Mouse (Mus musculus): ENCODE results near the gene Ccdc125. TPM values are rescaled to one million over a fixed set of nuclear protein-coding genes. Genes with fewer than 3 reads are reported as not detected.
A peak's percentile ranks its signal among the peaks of the same experiment; 100 is the strongest.

Ccdc125 gene
- polyA plus RNA-seq, 1 experiment: 0.47 TPM

- H3K9me3 ChIP-seq: no peaks in the 10 kb centered on the region
- no peak overlapping the region for H3K4me3 ChIP-seq (replicated peaks)
- H3K27me3 ChIP-seq (replicated peaks): no peaks in the 10 kb centered on the region
- peaks cover 44% of the 10 kb centered on the region for H3K36me3 ChIP-seq (replicated peaks; ENCODE audit: low read length)
- peaks cover 5% of the 10 kb centered on the region for H3K4me1 ChIP-seq
- TF ChIP-seq FLI1 (IDR thresholded peaks at IDR 0.05; ENCODE audit: low read length) (no peak), GATA1 (IDR thresholded peaks at IDR 0.05; ENCODE audit: borderline replicate concordance, low read length) (no peak)
Measured at GRCm38 (mm10) chr13:100659864-100660456, 9.6 kb upstream of the Ccdc125 start.

- Histone ChIP-seq H3K4me3 (replicated peaks) (peak overlapping the region; percentile 95), H3K4me1 (peaks cover 18% of the 10 kb centered on the region), H3K9me3 (peaks cover 4% of the 10 kb centered on the region; the same call in 1 of the 2 replicates), H3K27me3 (replicated peaks) (peaks cover 5% of the 10 kb centered on the region), H3K36me3 (replicated peaks; ENCODE audit: low read length) (peaks cover 23% of the 10 kb centered on the region)
- no peak for TF ChIP-seq GATA1 (IDR thresholded peaks at IDR 0.05; ENCODE audit: borderline replicate concordance, low read length)
- no peak for TF ChIP-seq FLI1 (IDR thresholded peaks at IDR 0.05; ENCODE audit: low read length)
Measured at GRCm38 (mm10) chr13:100670181-100670741, 744 bp downstream of the Ccdc125 start.

- Histone ChIP-seq H3K4me3 (replicated peaks) (peak overlapping the region; percentile 62), H3K27me3 (replicated peaks) (no peaks in the 10 kb centered on the region), H3K36me3 (replicated peaks; ENCODE audit: low read length) (peaks cover 4% of the 10 kb centered on the region), H3K4me1 (peaks cover 12% of the 10 kb centered on the region), H3K9me3 (peaks cover 4% of the 10 kb centered on the region; the same call in 1 of the 2 replicates)
- TF ChIP-seq FLI1 (IDR thresholded peaks at IDR 0.05; ENCODE audit: low read length) (no peak), GATA1 (IDR thresholded peaks at IDR 0.05; ENCODE audit: borderline replicate concordance, low read length) (no peak)
Measured at GRCm38 (mm10) chr13:100675936-100676635, 6.6 kb downstream of the Ccdc125 start.

- H3K36me3 ChIP-seq (replicated peaks; ENCODE audit: low read length): no peaks in the 10 kb centered on the region
- no peaks in the 10 kb centered on the region for H3K9me3 ChIP-seq
- no peak overlapping the region for H3K4me3 ChIP-seq (replicated peaks)
- no peaks in the 10 kb centered on the region for H3K27me3 ChIP-seq (replicated peaks)
- H3K4me1 ChIP-seq: peaks cover 8% of the 10 kb centered on the region
- no peak for TF ChIP-seq GATA1 (IDR thresholded peaks at IDR 0.05; ENCODE audit: borderline replicate concordance, low read length)
- TF ChIP-seq FLI1 (IDR thresholded peaks at IDR 0.05; ENCODE audit: low read length): no peak
Measured at GRCm38 (mm10) chr13:100681615-100682014, 12.1 kb downstream of the Ccdc125 start.

- H3K36me3 ChIP-seq (replicated peaks; ENCODE audit: low read length): no peaks in the 10 kb centered on the region
- no peak overlapping the region for H3K4me3 ChIP-seq (replicated peaks)
- H3K9me3 ChIP-seq: no peaks in the 10 kb centered on the region
- no peaks in the 10 kb centered on the region for H3K27me3 ChIP-seq (replicated peaks)
- TF ChIP-seq FLI1 (IDR thresholded peaks at IDR 0.05; ENCODE audit: low read length) (no peak), GATA1 (IDR thresholded peaks at IDR 0.05; ENCODE audit: borderline replicate concordance, low read length) (no peak)
- no peaks in the 10 kb centered on the region for H3K4me1 ChIP-seq
Measured at GRCm38 (mm10) chr13:100682837-100683236, 13.3 kb downstream of the Ccdc125 start.

- no peaks in the 10 kb centered on the region for H3K27me3 ChIP-seq (replicated peaks)
- H3K36me3 ChIP-seq (replicated peaks; ENCODE audit: low read length): no peaks in the 10 kb centered on the region
- TF ChIP-seq GATA1 (IDR thresholded peaks at IDR 0.05; ENCODE audit: borderline replicate concordance, low read length) (no peak), FLI1 (IDR thresholded peaks at IDR 0.05; ENCODE audit: low read length) (no peak)
- H3K9me3 ChIP-seq: no peaks in the 10 kb centered on the region
- H3K4me3 ChIP-seq (replicated peaks): no peak overlapping the region
- no peaks in the 10 kb centered on the region for H3K4me1 ChIP-seq
Measured at GRCm38 (mm10) chr13:100684355-100684754, 14.8 kb downstream of the Ccdc125 start.

GRCm38 (mm10) chr13:100687513-100687912 lies 18.0 kb downstream of the Ccdc125 start:
- Histone ChIP-seq H3K27me3 (replicated peaks) (no peaks in the 10 kb centered on the region), H3K4me1 (no peaks in the 10 kb centered on the region), H3K9me3 (no peaks in the 10 kb centered on the region), H3K4me3 (replicated peaks) (no peak overlapping the region), H3K36me3 (replicated peaks; ENCODE audit: low read length) (peaks cover 5% of the 10 kb centered on the region)
- TF ChIP-seq GATA1 (IDR thresholded peaks at IDR 0.05; ENCODE audit: borderline replicate concordance, low read length): no peak
- no peak for TF ChIP-seq FLI1 (IDR thresholded peaks at IDR 0.05; ENCODE audit: low read length)

GRCm38 (mm10) chr13:100697541-100697940 lies 28.0 kb downstream of the Ccdc125 start:
- TF ChIP-seq GATA1 (IDR thresholded peaks at IDR 0.05; ENCODE audit: borderline replicate concordance, low read length): no peak
- no peak for TF ChIP-seq FLI1 (IDR thresholded peaks at IDR 0.05; ENCODE audit: low read length)
- Histone ChIP-seq H3K4me3 (replicated peaks) (no peak overlapping the region), H3K27me3 (replicated peaks) (no peaks in the 10 kb centered on the region), H3K36me3 (replicated peaks; ENCODE audit: low read length) (peaks cover 85% of the 10 kb centered on the region), H3K4me1 (peaks cover 28% of the 10 kb centered on the region), H3K9me3 (no peaks in the 10 kb centered on the region)

GRCm38 (mm10) chr13:100698866-100699265 lies 29.3 kb downstream of the Ccdc125 start:
- Histone ChIP-seq H3K4me1 (peaks cover 28% of the 10 kb centered on the region), H3K36me3 (replicated peaks; ENCODE audit: low read length) (peaks cover 91% of the 10 kb centered on the region), H3K4me3 (replicated peaks) (no peak overlapping the region), H3K9me3 (no peaks in the 10 kb centered on the region), H3K27me3 (replicated peaks) (no peaks in the 10 kb centered on the region)
- TF ChIP-seq GATA1 (IDR thresholded peaks at IDR 0.05; ENCODE audit: borderline replicate concordance, low read length): no peak
- no peak for TF ChIP-seq FLI1 (IDR thresholded peaks at IDR 0.05; ENCODE audit: low read length)

GRCm38 (mm10) chr13:100703468-100703867 lies 34.0 kb downstream of the Ccdc125 start:
- Histone ChIP-seq H3K36me3 (replicated peaks; ENCODE audit: low read length) (peaks cover 96% of the 10 kb centered on the region), H3K9me3 (no peaks in the 10 kb centered on the region), H3K4me1 (peaks cover 14% of the 10 kb centered on the region), H3K4me3 (replicated peaks) (no peak overlapping the region), H3K27me3 (replicated peaks) (no peaks in the 10 kb centered on the region)
- no peak for TF ChIP-seq GATA1 (IDR thresholded peaks at IDR 0.05; ENCODE audit: borderline replicate concordance, low read length)
- TF ChIP-seq FLI1 (IDR thresholded peaks at IDR 0.05; ENCODE audit: low read length): no peak
